Mouse (Mus musculus) heart, postnatal 10 days (tissue): ENCODE measurements at regions not wholly inside any gene's neighbourhood (a gene's known extent, or its start where the extent isn't known, plus 50 kb on each side); places are given as distances from the start of the nearest gene placed in this dataset.

Experiments
- DNase-seq, 2 experiments: peaks; one replicate each; pipeline ENCODE4 v3.0.0; 2021
- intact Hi-C: fragments of 180-260 bp; cut with DNase I; formaldehyde crosslinking; loops from one replicate; pipeline ENCODE4 v1.15.1; 2025

DNA sequence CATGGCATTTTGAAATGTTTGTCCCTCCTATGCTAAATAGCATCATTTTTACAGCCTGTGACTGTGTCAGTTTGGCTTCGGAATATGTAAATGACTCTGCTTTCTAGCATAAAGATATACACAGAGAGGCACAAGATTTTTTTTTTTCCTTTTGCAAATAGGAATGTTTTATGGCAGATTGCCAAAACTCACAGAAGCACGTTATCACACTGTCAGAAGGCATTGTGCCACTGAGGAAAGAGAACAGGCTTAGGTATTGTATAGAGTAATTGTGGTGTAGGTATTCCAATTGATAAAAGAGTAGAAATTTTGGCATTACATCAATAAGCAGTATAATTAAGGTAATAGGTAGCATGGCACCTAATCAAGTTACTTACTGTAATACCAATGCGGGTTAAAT, 988.5 kb upstream of the Tenm2 start:
- DNase-seq, result no peak
- intact Hi-C loops, result no loop called here

DNA sequence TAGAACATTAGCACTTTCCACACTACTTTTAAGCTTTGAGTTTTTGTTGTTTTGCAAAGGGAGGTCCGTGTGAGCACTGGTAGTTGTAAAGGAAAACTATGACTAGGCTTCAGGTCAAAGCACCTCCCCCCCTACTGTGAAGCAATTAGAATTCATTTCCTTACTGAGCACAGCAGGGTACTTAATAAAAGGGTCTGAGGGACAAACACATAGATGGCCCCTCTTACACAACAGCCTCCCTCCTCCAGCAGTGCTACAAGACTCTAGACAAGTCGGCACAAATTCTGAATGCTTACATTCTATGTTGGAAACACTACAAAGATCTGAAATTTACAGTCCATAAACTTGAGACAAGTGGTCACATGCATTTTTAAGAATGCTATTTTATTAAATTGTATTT, 967.6 kb upstream of the Tenm2 start:
- intact Hi-C loops, result no loop called here
- DNase-seq, result no peak

DNA sequence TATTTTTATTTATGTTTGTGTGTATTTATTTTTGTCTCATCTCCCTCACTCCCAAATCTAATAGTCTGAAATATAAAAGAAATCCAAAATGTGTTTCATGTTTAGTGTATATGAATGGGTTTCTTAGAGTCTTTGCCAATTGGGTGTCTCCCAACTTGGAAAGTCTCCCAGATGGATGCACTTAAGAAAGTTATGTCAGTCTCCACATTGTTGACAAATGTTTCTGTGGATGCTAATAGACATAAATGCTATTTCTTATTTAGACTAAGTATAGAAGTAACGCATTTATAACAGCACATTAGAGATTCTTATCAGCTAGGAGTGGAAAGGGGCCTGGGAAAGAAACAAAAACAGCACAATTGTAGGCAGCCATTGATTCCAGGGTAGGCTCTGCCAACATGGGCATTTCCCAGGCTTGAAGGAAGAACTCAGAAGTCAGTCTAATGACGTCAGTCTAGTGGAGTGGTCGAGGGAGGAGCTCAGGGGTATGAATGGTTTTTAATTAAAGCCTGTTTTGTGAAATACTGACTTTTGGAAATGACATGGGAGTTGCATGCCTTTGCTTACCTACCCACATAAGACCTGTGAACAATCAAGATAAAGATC, 965.5 kb upstream of the Tenm2 start:
- intact Hi-C loops, result no loop called here
- no peak for DNase-seq

DNA sequence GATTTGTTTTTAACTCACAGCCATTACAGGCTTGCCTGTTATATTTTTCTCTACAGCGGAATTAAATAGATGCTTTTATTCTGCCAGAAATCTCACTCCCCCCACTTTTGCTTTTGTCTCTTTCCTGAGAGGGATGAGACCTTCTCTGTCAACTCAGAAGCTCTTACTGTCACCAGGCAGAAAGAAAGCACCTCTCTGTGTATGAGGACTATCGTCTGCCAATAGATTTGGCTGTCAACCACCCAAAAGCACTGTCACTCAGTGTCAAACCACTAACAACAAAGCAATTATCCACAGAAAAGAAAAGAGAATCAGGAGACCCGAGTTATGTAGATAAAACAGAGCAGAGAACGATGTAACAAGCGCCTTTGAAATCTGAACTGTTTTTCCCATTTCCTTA, 958.0 kb upstream of the Tenm2 start:
- no peak for DNase-seq
- intact Hi-C loops, result no loop called here

DNA sequence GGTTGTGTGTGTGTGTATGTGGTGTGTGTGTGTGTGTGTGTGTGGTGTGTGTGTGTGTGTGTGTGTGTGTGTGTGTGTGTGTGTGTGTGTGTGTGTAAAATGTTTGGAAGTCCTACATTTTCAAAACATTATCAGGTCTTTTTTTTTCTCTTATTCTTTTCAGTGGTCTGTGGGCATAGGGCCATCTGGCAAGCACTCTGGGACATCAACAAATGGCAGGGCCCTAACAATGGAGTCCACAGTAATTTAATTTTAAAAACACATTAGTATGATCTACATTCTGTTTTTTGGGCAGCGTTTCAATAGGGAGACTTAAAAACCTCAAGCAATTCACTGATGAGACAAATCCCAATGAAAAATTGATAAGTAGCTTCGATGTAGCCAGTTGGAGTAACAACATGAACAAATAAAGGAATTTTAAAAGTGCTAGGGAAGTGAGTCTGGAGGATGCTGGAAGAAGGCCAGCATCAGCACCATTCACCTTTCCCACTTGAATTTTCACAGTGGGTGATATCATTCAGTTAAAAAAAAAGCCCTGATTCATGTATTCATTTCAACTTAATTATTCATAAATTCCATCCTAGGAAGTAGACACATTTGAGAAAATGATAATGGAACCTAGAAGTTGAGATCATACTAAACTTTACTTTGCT, 956.3 kb upstream of the Tenm2 start:
- no peak for DNase-seq
- intact Hi-C loops, result no loop called here

DNA sequence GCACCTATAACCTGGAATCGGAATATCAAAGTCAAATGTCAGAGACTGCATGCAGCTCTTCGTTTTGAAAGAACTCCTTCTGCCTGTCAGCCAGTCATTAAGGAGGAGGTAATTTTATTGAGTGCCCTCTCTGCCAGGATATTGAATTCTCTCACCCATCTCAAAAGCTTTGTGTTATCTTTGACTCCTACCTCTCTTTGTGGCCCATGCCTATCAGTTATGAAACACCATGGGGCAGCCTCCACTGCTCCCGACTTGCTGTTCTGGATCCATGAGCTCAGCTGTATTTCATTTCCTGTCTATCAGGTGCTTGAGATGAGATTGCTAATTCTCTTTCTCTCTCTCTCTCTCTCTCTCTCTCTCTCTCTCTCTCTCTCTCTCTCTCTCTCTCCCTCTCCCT, 955.7 kb upstream of the Tenm2 start:
- intact Hi-C loops, result no loop called here
- no peak for DNase-seq

DNA sequence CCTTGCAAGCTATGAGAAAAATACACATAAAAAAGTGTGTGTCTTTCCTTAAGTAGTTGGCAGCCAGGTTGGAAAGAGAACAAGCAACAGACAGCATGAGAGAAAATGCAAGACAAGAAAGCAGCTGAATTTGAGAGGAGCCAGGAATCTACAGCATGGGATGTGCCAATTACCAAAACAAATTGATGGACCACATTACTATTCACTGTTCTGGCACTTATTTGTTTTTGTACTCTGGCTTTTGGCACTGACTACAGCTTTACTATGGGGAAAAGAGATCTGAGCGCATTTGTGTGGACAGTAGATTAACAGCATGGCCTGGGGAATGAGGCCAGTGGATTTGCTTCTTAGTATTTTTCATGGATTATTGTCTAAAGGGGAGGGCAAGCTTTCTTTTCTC, 935.0 kb upstream of the Tenm2 start:
- intact Hi-C loops, result no loop called here

DNA sequence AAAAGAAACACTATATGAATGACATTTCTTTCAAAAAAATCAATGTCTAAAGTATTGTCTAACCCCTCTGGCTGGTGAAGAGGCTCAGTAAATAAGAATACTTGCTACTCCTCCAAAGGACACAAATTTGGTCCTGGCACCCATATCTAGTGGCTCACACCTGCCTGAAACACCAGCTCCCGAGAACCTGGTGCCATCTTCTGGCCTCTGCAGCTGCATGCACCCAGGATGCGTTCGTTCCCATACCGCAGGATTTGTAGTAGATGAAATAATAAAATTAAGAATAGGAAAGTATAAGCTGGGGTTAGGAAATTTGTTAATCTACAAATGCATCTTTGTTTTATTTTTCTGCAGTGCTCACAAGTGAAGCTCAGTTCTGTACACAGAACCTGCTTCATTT, 922.5 kb upstream of the Tenm2 start:
- intact Hi-C loops, result no loop called here
- DNase-seq, result no peak

More for the DNA sequence above, 935.0 kb upstream of the Tenm2 start:
- no peak for DNase-seq

DNA sequence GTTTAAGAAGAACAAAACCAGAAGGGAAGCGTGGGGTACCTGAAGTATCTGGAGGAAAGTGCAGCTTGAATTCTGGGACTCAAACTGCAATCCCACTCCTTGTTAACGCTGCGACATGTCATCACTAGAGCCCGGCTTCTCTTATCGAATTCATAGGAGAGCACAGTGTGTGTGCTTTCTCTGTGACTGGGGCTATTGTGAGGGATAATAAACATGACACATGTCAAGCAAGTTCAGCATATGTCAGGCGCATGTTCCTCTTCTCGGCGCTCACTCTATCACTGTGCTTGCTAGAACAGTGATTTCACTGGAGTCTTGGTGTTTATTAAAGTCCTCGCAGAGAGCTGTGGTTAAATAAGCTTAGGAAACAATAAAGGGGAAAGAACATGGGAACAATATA, 921.2 kb upstream of the Tenm2 start:
- peak in 1 of 2 experiments; percentile 1 for DNase-seq
- intact Hi-C loops, result no loop called here

DNA sequence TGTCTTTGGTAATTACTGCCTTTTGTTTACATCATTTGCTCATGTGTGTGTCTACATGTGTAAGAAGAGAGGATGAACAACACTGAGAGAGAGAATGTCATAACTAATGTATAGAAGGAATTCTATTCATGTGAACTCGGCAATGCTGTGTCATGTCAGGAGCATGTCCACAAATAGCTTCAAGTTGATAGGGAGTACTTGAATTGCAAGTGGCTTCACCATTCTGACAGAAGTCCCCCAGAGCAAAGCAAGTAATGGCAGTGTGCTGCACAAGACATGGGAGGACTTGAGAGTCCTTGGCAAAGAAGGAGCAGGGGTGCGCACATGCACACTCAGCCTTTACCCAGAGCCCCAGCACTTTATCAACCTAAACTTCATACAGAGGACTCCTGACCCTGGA, 919.9 kb upstream of the Tenm2 start:
- intact Hi-C loops, result no loop called here
- peak; percentile 2 to 3 for DNase-seq

DNA sequence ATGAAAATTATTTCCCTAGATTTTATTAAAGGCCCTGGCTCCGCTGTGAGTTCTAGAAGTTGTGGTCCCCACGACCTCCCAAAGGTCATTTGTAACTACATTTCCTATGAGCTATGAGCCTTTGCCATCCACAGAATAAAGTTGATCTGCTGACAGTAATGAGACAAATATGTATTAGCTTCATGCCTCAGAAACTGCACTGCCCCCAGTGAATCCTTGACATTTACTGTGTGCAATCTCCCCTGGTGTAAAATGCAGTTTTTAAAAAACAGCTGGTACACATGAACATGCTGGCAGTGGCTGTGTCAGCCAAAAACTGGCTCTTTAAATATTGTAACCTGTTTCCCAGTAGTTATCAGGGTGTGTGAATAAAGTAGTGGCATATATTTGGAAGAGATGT, 907.7 kb upstream of the Tenm2 start:
- intact Hi-C loops, result no loop called here
- DNase-seq, result no peak

DNA sequence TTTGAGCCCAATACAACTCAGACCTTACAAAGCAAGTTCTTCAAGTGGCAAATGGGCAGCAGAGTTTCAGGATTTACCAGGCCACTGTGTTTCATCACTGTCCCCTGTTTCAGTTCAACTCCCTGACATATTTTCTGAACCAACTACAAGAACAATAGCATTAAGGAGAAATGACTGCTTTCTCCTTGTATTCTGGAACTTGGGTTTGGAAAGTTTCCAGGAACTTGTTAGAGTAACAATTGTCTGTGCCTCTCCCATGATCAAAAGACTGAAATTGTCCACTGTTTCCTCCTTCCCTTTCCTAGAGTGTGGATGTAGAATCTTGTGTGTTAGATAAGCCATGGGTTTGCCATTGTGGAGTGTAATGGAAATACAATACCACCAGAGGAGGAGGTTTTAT, 893.1 kb upstream of the Tenm2 start:
- intact Hi-C loops, result no loop called here
- no peak for DNase-seq

DNA sequence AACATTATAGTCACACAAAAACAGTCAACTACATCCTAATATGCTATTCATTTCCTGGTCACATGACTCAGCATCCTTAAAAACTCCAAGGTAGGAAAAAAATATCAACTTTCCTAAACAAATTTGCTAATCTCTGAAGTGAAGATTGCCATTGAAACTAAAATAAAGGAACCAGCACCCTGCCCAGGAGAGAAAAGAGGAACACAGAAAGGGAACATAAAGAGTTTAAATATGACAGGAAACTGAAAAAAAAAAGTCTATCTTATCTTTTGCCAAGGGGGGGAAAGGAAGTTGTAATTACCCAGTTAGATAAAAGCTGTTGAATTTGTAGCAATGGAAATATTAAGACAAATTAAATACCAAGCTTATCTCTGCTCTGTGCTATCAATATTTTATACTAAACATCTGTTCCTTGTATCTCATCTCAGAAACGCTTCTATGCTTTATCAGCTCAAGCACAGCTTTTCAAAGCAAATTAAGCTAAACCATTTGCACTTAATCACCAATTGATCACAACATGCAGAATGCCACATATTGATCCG, 888.1 kb upstream of the Tenm2 start:
- intact Hi-C loops, result no loop called here
- DNase-seq, result no peak

DNA sequence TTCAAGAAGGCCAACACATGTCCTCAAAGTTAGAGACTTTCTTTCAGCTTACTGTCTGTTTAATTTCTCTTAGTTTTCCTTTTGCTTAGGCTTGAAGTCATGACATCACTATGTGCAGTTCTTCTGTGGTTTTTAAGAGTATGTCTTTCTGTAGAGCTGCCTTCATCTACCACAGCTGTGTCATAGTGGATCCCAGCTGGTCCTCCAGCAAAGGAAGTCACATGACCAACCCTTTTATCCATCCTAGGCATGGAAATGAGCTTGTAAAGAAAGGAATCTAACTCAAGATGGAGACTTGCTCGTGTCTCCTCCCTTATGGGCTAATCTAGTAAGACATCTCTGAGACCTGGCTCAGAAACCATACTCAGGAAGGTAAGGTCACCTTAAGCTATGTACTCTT, 886.7 kb upstream of the Tenm2 start:
- intact Hi-C loops, result no loop called here
- no peak for DNase-seq

DNA sequence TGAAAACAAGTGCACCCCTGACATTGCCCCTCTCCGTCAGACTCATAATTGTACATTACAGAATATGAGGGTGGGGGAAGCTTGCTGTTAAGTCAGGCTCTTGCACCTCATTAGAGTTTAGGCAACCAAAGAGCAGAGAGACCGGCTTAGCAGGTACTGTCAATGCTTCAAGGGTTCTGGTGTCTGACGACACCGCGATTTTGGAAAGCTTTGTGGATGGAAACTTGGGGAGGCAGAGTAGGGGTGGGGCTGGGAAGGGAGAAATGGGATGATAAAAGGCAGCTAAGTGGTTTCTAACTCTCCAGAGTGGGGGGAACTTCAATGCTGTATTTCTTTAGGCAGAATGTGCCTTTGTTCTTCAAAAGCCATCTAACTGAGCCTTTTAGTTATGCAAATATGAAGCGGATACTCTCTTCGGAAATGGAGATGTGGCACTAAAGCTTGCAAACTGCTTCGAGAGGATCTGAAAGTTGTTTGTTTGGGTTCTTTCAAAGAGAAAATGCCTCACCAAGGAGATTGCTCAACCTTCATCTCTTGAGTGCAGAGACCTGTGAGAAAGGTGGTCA, 885.4 kb upstream of the Tenm2 start:
- no peak for DNase-seq
- intact Hi-C loops, result no loop called here

DNA sequence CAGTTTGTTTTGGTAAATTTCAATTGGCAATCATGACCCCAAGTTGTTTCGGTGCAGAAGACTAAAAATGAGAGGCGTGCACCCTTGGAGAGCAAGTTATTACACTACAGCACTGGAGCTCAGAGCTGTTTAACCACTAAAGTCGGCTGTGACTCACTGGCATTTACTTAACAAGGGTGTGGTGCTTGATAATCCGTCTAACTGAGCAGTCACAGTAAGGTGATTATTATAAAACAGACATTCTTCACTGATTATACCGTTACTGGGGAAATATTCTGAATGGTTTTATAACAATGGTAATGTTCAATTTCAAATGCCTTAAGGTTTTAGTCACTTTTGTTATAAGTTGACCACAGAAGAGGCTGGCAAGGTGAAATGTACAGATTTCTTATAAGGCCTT, 882.0 kb upstream of the Tenm2 start:
- DNase-seq, result no peak
- intact Hi-C loops, result no loop called here

DNA sequence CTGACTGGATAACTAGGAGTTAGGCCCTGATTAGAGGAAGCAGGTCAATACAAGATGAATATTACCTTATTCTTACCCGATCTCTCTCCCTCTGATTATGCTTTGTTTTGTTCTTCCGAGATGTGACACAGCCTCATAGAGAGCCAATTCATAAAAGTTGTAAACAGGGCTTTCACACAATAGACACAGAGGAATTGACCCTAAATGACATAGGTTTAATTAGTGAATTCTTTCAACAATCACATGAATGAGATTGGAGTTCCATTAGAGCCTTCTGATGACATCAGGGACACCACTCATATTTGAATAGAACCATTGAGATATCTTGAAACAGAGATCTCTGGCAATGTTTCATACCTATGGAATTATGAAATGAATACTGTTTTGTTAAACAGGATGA, 856.4 kb upstream of the Tenm2 start:
- DNase-seq, result no peak
- intact Hi-C loops, result no loop called here

DNA sequence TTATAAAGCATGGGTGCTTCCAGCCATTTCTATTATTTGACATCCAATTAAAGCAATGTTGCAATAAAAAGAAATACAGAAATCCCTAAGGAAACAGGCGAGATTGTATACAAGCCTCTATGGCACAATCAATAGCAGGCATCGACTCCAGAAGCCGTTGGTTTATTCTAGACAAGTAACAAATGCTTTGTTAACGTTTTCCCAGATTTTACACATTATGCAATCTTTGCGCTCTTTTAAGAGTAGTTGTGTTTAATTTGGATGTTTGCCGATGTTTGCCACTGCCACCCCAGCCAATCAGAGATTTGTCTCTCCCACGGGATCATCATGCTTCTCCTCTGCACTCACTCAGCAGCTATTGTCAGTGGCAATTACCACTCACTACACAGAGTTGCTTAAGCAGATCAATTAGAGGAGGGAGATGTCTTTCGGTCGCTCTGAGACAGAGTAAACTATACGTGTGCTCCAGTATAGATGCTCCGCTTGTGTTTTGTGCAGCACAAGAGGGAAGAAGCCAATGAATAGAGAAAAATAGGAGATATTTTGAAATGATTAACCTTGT, 839.5 kb upstream of the Tenm2 start:
- no peak for DNase-seq
- intact Hi-C loops, result no loop called here

DNA sequence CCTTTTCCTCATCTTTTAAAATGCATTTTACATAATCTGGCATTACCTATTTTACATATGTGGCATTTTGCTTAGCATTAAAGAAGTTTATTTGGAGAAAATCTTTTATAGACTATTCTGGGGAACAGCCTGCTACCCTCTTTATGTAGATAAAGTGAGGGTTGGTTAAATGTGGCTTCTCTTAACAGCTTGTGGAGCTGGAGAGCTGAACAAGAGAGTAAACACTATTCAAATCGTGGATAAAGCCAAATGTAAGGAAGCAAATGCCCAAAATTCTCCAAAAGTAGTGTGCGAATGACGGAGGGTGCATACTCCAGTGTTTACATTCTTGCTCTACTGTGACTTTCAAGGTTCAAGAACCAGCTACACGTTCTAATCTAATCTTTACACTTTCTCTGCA, 833.9 kb upstream of the Tenm2 start:
- intact Hi-C loops, result no loop called here
- DNase-seq, result no peak

DNA sequence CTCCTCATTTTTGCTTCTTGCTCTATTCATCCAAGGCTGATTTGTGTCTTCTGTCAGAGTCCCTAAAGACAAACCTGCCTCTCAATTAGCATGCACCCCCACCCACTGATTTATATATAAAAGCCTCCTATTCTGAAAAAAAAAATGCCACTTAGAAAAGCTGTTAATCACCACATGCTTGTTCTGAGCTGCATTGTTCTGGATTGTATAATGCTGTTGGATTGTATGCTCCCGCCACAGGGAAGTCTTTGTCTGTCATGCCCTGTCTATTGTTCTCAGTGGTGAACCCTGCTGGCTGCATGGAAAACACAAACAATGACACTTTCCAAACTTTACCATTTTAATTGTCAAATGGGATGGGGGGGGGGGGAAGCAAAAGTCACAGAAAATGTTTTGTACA, 831.9 kb upstream of the Tenm2 start:
- DNase-seq, result no peak
- intact Hi-C loops, result no loop called here

DNA sequence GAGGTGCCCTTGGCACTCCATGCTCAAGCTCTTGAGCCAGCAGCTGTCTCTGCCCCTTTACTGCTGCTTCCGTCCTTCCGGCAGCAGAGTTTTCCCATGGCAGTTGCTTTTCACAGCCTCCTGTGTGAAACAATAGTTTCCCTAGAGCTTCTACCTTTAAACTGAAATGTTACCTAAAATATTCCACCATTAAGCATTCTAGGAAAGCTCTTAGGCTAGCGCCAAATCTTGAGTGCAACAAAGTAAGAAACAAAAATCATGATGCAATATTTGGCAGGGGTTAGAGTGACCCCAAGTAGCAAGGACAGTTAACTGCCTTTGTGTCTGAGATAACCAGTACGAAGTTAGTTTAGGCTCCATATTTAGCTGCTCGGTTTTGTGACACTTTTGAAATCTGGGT, 830.3 kb upstream of the Tenm2 start:
- intact Hi-C loops, result no loop called here
- peak; percentile 43 to 44 for DNase-seq

DNA sequence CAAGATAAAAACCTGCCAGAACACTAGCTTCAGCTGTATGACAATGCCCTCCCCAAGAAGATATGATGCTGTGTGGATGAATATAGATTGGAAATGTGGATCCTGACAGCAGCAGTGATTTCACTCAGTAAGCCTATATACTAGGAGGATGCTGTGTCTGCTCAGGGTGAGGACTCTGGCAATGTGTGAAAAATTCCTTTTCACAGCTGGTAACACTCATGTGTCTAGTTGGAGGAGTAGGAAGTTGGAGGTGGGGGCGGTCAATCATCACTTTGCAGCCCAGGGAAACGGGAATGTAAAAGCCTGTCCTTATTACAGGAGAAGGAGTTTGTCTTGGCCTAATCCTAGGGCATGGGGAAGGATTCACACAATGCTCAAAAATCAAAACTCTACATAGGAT, 824.3 kb upstream of the Tenm2 start:
- intact Hi-C loops, result no loop called here
- DNase-seq, result no peak
